Mouse (Mus musculus) R1 (cell line): ENCODE data around the gene Mad2l1bp.

ENCODE experiments used
- DNase-seq: peaks from one replicate; pipeline ENCODE4 v3.0.0-alpha.2; 2018; ENCODE audit warnings: low read depth, low spot score

The Mad2l1bp gene

GRCm38 (mm10) chr17:46156680-46157079 is 3.3 kb upstream of the Mad2l1bp start:
- DNase-seq = no peak

- no peak for DNase-seq
Measured at GRCm38 (mm10) chr17:46154336-46154735, 983 bp upstream of the Mad2l1bp start.

- peak; percentile 91 for DNase-seq
Measured at GRCm38 (mm10) chr17:46143578-46144423, 9.6 kb downstream of the Mad2l1bp start, which contains the start of gene Rsph9. Gene Rsph9 (minus strand): TSS chr17:46144216.

- DNase-seq = no peak
Measured at GRCm38 (mm10) chr17:46139872-46140271, 13.5 kb downstream of the Mad2l1bp start.

DNA sequence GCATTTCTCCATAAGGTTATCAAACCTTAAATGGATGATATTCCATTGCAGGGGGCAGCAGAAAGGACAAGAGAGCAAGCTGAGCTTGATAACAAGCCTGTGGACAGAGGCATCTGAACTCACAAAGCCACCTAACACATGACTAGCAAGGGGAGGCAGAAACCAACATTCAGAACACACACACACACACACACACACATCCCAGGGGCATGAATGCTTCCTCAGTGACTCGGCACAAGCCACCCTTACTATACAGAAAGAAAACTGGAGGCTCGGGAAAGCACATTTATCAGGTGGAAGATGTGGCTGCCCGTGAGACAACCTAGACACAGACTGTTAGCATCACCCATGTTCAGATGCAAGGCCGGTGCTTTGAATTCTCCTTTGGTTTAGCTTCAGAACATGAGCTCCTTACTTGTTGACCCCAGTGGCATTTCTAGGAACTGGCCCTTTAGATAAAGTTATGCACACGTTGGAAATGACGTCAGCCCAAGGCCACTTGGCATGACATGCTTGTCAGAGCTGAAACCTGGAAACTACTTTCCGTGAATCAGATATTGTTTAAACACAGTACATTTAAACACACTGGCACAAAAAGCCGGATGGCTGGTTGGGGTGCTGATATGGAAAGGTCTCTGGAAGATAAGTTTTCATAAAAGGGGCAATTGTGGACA is 14.7 kb downstream of the Mad2l1bp start:
- DNase-seq = no peak

GRCm38 (mm10) chr17:46132862-46133261 is 20.5 kb downstream of the Mad2l1bp start:
- no peak for DNase-seq

GRCm38 (mm10) chr17:46132058-46132718 is 21.2 kb downstream of the Mad2l1bp start:
- peak; percentile 72 for DNase-seq

DNA sequence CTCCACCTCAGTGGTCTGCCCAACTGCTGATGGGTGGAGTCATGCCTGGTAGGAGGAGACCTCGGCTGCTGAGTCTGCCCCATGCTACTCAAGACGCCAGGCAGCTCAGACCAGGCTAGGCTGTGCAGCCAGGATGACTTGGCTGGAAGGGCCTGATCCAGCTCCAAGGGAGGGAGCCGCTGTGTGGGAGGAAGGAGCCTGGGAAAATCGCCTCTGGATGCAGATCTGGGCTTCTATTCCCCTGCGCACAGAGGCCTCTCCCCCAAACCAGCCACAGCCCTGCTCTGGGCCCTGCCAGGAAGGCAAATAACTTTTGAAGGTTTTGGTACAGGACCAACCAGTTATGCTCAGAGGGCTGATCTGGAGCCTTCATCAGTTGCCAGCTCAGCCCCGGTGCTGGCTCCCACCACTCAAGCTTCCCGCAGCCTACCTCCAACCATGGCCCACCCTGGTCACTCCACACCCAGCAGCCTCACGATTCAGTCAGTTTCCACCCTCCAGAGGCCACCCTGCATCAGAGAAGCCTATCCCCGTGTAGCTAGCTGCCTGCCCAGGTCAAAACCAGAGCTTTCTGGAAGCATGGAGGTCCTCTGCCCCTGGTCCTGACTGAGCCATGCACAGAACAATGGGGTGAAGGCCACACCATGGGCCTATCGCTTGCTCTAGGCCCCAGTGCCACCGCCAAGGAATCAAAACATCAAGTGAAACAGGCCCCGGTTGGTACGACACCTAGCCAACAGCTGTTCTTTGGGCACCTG is 23.4 kb downstream of the Mad2l1bp start:
- peak; percentile 27 for DNase-seq

- DNase-seq = peak; percentile 93
Measured at GRCm38 (mm10) chr17:46127814-46128493, 25.4 kb downstream of the Mad2l1bp start.

GRCm38 (mm10) chr17:46126608-46127007 is 26.7 kb downstream of the Mad2l1bp start:
- DNase-seq = no peak

DNA sequence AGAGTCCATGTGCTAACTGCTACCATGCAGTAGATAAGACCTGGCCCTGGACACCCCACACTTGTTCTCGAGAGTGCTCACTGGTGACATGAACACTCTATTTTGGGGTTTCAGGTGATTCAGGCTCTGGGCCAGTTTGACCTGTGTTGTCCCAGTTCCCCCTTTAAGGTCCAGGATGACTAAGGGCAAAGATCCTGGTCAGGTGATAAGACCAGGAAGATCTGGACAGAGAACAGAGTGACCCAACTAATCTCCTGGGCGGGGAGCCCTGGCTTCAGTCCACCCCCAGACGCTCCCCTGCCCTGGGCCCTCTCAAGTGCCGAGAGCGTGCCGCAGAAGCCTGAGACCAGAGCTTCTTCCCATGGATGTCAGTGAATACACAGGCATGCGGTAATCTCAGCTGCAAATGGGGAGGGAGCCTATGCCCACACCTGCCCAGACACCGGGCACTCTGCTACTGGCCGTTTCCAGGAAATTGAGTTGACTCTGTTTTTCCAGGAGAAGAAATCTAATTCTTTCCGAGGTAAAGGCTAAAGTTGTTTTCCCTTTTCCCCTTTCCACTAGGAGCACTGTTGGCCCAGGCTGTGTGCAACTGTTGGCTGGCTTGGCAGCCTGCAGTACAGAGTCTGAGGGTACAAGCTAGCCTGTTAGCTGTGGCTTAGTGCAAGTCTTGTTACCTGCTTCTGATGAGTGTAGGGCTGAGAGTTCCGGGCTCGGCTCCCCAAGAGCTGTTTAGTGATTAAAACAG is 29.2 kb downstream of the Mad2l1bp start:
- DNase-seq = no peak

GRCm38 (mm10) chr17:46123285-46123684 is 30.1 kb downstream of the Mad2l1bp start:
- DNase-seq = no peak

DNA sequence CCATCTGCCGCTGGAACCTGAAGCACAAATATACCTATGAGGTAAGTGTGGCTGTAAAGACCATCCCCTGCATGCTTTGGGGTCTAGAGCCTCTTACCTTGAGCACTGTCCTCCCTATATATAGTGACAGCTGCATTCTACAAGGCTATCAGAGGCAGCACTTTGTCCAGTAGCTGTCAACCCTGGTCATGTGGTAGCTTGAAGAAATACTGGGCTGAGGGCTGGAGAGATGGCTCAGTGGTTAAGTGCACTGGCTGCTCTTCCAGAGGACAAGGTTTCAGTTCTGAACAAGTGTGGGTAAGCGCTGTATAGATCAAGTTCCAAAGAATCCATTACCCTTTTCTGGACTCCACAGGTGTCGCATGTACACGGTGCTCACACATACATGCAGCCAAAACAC is 30.6 kb downstream of the Mad2l1bp start:
- DNase-seq = no peak

GRCm38 (mm10) chr17:46119641-46120040 is 33.7 kb downstream of the Mad2l1bp start:
- DNase-seq = no peak

DNA sequence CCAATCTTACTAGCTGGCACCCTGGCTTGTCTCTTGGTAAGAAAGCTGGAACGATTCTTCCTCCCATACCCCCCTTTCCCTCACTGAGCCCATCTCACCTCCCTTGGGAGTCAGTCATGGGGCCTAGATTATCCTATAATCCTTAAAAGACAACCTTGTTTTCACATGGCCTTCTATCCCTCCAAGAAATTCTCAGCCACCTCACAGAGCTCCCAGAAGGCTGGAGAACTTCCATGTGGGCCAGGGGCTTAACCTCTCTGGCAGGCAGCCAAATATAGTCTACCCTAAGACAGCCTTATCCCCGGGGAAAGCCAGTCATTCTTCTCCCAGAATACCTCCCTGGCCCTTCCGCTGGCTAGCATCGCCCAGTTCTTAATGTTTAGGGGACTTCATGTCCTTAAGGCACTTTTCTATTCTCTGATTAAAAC is 34.9 kb downstream of the Mad2l1bp start:
- no peak for DNase-seq

- no peak for DNase-seq
Measured at GRCm38 (mm10) chr17:46117623-46118422, 35.5 kb downstream of the Mad2l1bp start.

DNA sequence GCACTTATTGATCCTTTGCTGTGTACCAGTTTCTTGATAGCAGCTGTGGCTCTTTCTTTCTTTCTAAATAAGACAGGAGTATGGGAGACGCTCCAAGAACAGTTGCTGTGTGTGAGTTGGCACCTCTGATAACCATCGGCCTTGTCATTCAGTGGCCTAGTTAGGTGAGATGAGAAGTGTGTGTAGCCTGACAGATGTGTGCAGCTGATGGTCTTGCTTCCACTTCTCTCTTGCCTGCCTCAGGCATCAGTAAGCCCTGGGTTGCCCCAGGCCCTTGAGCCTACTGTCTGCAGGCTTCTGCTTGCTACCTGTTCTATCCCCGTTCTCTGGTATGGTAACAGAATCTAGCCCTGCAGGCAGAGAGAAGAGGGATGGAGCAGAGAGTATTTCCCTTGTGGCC is 36.5 kb downstream of the Mad2l1bp start:
- no peak for DNase-seq

GRCm38 (mm10) chr17:46116138-46116537 is 37.2 kb downstream of the Mad2l1bp start:
- DNase-seq = no peak

GRCm38 (mm10) chr17:46115489-46115888 is 37.9 kb downstream of the Mad2l1bp start:
- DNase-seq = no peak
